Mouse (Mus musculus) cerebellum, postnatal 25 days (tissue): ENCODE measurements around the gene Pde6g.

Experiments
- DNase-seq, 2 experiments: peaks; one replicate each; pipeline ENCODE4 v3.0.0; 2021; ENCODE audit warnings: mixed read lengths in 2 of 2

Gene Pde6g

GRCm38 (mm10) chr11:120453306-120453705, at the start of gene Pde6g:
Pde6g (minus strand) TSS chr11:120453500.
- DNase-seq = no peak

- DNase-seq = no peak
Observed at GRCm38 (mm10) chr11:120501701-120502100, 48.4 kb upstream of the Pde6g start.

DNA sequence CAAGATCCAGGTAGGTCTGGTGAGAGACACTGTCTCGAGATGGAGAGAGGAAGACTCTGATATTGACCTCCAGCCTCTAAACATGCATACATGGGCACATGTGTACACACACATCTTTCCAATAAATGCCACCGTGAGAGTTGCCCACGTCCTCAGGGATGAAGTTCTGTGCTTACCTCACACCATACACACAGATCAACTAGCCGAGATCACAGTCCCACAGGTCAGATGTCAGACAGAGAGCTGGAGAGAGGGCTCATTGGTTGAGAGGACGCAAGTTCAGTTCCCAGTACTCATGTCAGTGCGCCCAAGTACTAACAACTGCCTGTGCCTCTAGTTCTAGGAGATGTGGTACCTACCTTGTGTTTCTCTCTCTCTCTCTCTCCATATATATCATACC, 47.7 kb upstream of the Pde6g start:
- DNase-seq = no peak

GRCm38 (mm10) chr11:120500357-120500756, 47.1 kb upstream of the Pde6g start:
- DNase-seq = no peak

GRCm38 (mm10) chr11:120499894-120500293, 46.6 kb upstream of the Pde6g start:
- no peak for DNase-seq

- DNase-seq = no peak
Observed at GRCm38 (mm10) chr11:120498891-120499290, 45.6 kb upstream of the Pde6g start.

- no peak for DNase-seq
Observed at GRCm38 (mm10) chr11:120498226-120498625, 44.9 kb upstream of the Pde6g start.

DNA sequence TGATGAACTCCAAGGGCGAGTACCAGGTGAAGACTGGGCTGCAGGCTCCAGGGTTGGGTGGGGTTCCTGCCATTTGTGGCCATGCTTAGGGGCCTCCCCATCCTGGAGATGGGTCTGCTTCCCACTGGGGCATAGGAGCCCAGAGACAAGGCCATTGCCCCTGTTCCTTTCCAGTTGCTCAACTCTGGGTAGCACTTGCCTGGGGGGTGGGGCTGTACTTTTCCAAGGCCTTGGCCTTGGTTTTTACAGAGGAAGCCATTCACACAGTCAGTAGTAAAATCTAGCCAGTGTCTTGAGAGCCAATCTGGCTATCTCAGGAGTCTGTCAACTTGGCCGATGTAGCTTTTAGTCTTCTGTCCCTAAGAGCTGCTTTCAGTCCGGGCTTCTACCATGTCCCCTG, 44.1 kb upstream of the Pde6g start:
- no peak for DNase-seq

- DNase-seq = no peak
Observed at GRCm38 (mm10) chr11:120493911-120494310, 40.6 kb upstream of the Pde6g start.

DNA sequence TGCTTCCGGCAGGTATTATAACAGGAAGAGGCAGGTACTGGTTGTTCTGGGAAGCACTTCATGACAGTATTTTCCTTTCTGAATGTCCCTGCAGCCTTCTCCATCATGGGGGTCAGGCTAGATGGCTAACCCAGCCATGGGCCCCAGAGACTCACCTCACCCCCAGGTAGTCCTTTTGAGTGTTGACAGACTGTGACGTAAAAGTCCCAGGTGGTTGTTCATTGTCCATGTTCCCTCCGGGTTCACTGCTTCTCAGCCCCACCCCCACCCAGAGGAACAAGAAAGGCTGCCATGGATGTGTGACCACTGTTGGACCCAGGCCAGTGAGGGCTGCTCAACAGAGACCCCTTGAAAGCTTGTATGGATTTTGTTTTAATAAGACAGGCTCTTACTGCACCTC, 40.1 kb upstream of the Pde6g start:
- DNase-seq = no peak

GRCm38 (mm10) chr11:120492878-120493203, 39.5 kb upstream of the Pde6g start:
- DNase-seq = no peak

DNA sequence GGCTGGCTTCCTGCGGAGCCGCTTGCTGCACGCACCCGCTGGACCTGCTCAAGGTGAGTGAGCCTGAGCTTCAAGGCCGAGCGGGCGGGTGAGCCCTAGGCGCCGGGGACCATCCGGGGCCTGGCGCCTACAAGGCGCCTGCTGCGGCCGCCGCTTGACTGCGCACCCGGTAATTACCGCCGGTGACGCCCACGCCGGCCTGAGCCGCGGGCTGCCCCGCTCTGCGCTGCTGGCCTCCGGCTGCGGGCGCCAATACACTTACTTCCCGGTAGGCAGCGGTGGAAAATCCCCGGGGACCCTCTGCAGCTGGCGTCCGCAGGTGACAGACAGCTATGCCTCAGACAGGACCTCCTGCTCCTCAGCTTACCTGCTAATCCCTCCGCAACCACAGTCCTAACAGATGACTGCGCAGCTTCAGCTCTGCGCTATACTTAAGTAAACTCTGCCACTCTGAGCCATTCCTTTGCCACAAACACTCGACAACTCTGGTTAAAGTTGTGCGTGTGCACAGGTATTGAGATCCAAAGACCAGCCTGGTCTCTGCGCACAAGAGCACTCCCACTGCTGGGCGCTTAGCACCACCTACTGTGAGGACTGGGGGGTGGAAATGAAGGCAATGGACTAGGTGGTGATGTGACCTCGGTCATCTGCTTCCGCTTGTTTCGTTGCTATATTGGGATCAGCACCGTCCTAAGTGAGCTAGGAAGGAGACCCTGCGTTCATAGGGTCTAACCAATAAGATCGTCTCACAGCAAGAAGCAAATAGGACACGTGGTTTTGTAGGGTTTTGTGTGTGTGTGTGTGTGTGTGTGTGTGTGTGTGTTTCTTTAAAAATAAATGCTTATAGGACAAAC, 39.0 kb upstream of the Pde6g start:
- no peak for DNase-seq

DNA sequence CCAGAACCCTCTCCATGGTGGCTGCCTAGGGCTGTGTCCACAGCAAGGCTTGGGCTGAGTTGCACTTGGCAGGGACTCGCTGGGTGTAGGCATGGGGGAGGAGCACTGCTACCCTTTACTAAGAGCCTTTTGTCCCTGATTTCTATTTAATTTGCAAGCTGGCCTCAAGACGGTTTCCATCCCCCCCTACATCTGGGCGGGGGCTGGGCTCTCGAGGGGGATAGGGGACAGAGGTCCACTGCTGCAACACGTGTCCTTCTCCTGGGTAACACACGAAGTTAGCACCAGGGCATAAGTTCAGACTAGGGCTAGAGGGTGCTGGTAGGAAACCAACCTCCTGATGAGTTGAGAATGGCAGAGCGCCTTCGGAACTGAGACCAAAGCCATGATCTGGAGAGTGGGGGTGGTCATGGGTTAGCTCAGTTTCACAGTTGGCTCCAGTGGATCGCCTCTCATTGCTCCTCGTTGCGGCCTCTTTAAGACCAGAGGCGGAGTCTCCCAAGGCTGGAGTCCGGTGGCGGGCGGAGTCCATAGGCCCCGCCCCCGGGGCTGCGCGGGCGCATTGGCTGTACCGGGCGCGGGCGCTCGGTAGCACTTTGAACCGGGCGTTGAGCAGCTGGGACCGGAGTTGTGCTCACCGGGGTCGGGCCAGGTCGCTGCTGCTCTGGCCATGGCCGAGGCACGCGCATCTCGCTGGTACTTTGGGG, 38.2 kb upstream of the Pde6g start, which contains the start of gene Slc25a10:
TSS of gene Slc25a10 (plus strand) at position 524 of the 707 bp plus-strand sequence.
- peak; percentile 88 to 93 for DNase-seq

DNA sequence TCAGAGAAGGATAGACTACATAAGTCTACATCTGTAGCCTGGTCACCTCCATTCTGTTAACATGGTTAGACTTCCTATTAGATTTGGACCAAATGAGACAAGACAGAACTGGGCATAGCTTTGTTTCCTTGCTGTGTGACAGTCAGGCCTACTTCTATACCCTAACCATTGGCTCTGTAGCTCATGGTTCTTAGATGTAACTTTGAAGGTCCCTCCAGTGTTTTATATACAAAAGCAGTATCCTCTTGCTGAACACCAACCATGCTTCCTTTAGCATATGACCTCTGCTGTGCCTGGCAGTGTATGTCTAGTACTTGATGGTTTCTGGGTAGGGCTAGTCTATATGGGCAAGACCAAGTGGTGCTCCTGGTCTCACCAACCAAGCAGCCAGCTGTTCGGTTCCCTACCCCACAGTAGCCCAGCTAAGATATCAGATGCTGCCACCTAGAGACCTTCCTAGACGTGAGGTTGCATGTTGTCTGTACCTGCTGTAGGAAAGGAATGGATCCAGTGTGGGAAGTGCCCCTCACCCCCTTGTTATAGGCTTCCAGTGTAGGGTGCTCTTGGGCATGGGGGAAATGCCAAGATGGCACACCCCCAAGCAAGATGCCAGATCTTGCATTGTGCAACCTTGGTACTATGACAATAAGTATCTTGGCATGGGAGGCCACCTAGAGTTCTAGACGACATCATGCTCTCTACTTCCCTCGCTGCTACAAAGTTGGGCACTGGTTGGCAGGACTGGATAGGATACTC, 37.2 kb upstream of the Pde6g start:
- DNase-seq = no peak

GRCm38 (mm10) chr11:120489054-120489761, 35.9 kb upstream of the Pde6g start:
- DNase-seq = peak; percentile 74 to 77

GRCm38 (mm10) chr11:120488516-120488915, 35.2 kb upstream of the Pde6g start:
- no peak for DNase-seq

DNA sequence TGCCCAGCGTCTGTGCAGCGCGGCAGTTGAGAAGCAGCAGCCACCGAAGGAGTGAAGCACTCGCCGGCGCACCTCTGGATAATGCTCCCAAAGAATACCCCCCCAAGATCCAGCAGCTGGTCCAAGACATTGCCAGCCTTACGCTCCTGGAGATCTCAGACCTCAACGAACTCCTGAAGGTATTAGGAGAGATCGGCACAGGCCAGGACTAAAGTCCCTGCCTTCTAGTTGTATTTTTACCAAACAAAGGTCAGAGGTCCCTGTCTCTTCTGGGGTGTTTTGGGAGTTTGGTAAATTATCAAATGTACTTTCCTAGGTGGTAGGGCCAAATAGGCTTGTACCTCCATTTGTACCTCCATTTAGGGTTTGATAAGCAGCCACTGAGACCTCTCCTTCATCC, 32.0 kb upstream of the Pde6g start:
- no peak for DNase-seq

- peak; percentile 93 to 94 for DNase-seq
Observed at GRCm38 (mm10) chr11:120484265-120484981, 31.1 kb upstream of the Pde6g start, which contains the start of gene Mrpl12. Mrpl12 (plus strand) TSS chr11:120484613.

- no peak for DNase-seq
Observed at GRCm38 (mm10) chr11:120483448-120483934, 30.2 kb upstream of the Pde6g start.

DNA sequence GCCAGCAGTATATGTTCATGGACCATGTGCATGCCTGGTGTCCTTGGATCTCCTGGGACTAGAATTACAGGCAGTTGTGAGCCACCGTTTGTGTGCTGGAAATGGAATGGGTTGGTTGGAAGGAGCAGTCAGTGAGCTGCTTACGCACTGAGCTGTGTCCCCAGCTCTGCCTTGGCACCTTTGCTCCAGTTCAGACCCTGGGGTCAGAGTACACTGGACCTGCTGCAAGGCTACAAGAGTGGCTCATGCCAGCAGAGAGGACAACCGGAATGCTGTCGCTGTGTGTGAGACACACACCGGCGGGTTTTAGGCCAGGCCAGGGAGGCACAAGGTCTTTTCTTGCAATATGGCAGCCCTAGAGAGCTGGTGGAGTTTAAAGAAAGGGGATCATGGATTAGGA, 18.8 kb upstream of the Pde6g start:
- no peak for DNase-seq

- no peak for DNase-seq
Observed at GRCm38 (mm10) chr11:120467736-120468092, 14.4 kb upstream of the Pde6g start.
